Mouse (Mus musculus) spleen, postnatal 36 days (tissue): ENCODE results near the gene Mrpl36.

Source experiments
- DNase-seq, 2 experiments: peaks; one replicate each; pipeline ENCODE4 v3.0.0; 2022; ENCODE audit warnings: low spot score in 2 of 2, mixed read lengths in 1 of 2

Mrpl36 gene

GRCm38 (mm10) chr13:73346743-73347142 lies 18.4 kb downstream of the Mrpl36 start:
- no peak for DNase-seq

- no peak for DNase-seq
These were observed 18.9 kb downstream of the Mrpl36 start for GRCm38 (mm10) chr13:73347171-73347570.

- DNase-seq = no peak
These were observed 19.8 kb downstream of the Mrpl36 start for GRCm38 (mm10) chr13:73347922-73348650.

DNA sequence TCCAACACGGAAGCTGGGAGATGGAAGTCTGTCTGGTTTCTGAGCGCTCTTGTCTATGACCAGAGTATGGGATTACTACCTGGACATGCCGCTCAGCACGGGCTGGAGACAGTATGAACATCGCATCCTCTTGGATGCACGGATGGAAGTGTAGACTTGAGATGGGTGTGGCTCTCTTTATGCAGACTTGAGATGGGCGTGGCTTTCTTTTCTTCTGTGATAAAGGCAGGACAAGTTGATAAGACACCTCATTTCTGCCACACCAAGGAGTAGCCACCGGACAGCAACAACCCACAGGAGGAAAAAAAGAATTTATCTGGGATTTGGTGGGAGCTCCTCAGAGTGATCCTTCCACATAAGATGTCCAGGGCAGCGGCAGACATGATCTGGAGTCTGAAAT lies 22.4 kb downstream of the Mrpl36 start:
- DNase-seq = no peak

DNA sequence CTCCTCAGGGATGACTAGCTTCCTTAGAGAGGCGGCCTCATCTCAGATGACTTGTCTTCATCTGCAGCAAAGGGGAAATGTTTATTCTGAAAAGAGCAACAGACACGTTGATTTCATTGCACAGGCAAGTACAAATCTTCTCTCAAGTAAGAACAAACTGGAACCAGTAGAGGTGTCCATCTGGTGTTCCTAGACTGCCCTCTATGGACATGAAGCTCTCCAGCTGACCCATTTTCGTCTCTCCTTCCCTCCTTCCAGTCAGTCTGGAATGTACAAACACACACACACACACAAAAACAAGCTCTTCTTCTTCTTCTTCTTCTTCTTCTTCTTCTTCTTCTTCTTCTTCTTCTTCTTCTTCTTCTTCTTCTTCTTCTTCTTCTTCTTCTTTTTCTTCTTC lies 23.6 kb downstream of the Mrpl36 start:
- no peak for DNase-seq

DNA sequence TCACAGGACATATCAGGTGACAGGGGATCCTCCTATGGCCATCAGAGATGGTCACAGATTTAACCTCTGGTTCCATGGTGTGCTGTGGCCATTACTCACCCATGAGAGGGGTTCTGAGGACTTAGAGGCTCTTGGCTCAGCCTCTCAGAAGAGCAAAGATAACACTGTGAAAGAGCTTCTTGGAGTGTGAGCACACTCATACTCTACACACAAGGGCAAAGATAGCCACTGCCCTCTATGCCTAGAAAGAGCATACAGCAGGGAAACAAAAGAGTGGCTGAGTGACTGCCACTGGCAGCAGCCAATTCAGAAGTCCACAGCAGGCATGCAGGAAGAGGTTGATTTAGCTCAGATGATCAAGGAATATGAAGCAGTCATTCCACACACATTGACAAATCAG lies 24.2 kb downstream of the Mrpl36 start:
- no peak for DNase-seq

DNA sequence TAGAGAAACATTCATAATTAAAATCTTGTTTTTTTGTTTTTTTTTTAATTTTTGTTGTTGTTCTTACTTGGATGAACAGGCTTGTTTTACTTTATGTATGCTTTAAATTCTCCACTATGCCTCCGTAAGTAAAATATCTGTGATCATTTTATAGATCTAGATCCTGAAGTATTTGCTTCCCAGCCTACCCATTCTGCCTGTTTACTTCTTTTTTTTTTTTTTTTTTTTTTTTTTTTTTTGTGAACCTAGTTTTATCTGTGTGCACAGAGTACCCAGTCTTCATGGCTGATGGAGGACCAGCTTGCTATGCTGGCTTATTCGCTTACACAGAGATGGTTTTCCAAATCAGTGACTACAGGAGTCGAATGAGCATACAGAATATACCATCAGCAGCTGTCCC lies 28.8 kb downstream of the Mrpl36 start:
- no peak for DNase-seq

GRCm38 (mm10) chr13:73373367-73373766 lies 45.1 kb downstream of the Mrpl36 start:
- DNase-seq = no peak

DNA sequence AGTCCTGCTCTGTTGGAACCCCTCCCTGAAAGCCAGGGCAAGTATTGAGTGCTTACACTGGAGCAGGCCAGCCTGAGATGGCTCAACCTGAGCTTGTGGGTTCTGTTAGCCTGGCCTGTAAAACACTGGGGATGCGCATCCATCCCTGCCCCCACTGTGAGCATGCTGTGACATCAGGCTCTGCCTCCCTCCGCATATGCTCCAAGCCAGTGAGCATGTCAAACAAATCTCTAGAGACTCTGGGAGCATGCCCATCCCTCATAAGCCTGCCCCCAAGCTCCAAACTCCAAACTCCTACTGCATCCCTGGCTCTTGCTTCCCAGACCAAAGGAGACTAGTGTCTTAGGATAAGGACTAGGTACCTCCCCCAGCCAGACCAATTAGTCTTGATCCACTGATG lies 46.3 kb downstream of the Mrpl36 start:
- DNase-seq = no peak

- DNase-seq = no peak
These were observed 49.3 kb downstream of the Mrpl36 start for GRCm38 (mm10) chr13:73377637-73378036.
